In the genomic region with DNA sequence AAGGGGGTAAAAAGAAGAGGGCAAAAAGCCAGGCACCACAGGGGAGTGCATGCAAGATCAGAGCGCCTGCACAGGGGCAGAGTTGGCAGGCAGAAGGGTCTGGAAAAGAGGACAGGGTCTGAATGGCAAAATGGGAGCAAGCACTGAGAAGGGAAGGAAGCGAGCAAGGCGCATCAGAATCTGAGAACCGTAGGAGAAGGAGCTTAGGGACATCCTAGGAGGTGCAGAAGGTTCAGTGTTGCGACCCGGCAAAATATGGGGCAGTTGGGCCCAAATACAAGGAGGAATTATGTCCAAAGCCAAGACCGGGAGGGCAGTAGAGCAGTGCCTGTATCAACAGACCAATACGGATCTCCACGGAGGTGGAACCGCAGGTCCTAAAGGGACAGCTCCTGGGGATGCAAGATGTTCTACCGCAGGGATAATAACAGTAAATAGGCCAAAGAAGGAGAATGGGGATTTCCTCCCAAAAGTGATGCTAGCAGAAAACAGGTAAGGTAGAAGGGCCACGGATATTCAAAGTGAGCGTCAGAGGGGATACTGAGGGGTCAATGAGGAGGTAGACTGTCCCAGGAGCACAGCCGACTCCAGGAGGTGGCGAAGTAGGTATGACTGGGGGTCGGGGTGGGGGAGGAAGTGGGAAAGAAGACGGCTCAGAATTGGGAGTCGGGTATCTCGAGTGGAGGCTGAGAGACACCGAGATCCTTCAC, we compare ENCODE assay signal across 8 mouse cellular contexts. TPM values are rescaled to one million over a fixed set of nuclear protein-coding genes. Genes with fewer than 3 reads are reported as not detected.
DNase-seq lines count a peak whose midpoint lies in the region; TF ChIP-seq lines count a peak whose summit lies in the region.

No protein-coding gene starts in this region.

- peak; percentile 40 for DNase-seq in adrenal gland, adult 2 months
- no peak for DNase-seq in adrenal gland, postnatal 36 days
- DNase-seq in ovary, postnatal 10 days (ENCODE audit: low spot score) = peak; percentile 1
- DNase-seq in ovary, adult 18-20 months (ENCODE audit: low spot score) = no peak
- DNase-seq in forebrain, embryonic 10.5 days (ENCODE audit: extremely low spot score, low spot score) = no peak
- peak; percentile 26 to 27 for DNase-seq in kidney, postnatal 4 days
- no peak for DNase-seq in layer of hippocampus, postnatal 25 days (ENCODE audit: extremely low spot score in 1 of 2, low spot score in 1 of 2)

- peak overlapping the region; percentile 87 for H3K4me2 ChIP-seq in myocyte (ENCODE audit: low read depth)

- WGBS in forebrain, embryonic 10.5 days = 2% methylated on average over 20 of the region's 20 CpGs

- no peaks in the 10 kb centered on the region for H3K9me3 ChIP-seq in forebrain, embryonic 10.5 days

- H3K36me3 ChIP-seq in forebrain, embryonic 10.5 days (replicated peaks) = peaks cover 21% of the 10 kb centered on the region
- no peaks in the 10 kb centered on the region for H3K36me3 ChIP-seq in myocyte (ENCODE audit: control insufficient read depth, insufficient read depth)

- peaks cover 12% of the 10 kb centered on the region for H3K27me3 ChIP-seq in forebrain, embryonic 10.5 days (ENCODE audit: poor library complexity, severe bottlenecking)
- no peaks in the 10 kb centered on the region for H3K27me3 ChIP-seq in myocyte (ENCODE audit: control insufficient read depth, insufficient read depth, insufficient read length)

- H3K4me3 ChIP-seq in forebrain, embryonic 10.5 days = peak overlapping the region; percentile 93
- peak overlapping the region; percentile 65 for H3K4me3 ChIP-seq in myocyte

- H3K79me2 ChIP-seq in myocyte (ENCODE audit: control insufficient read depth, insufficient read depth) = peaks cover 54% of the 10 kb centered on the region

- no peak for TF ChIP-seq POLR2A in myocyte (IDR thresholded peaks at IDR 0.05; ENCODE audit: insufficient read length, low read depth)

- peak overlapping the region; percentile 100 for H3ac ChIP-seq in myocyte (ENCODE audit: control insufficient read depth, insufficient read length)

- peaks cover 66% of the 10 kb centered on the region for H3K4me1 ChIP-seq in forebrain, embryonic 10.5 days

- H3K27ac ChIP-seq in forebrain, embryonic 10.5 days = peak overlapping the region; percentile 100

TF ChIP-seq in myocyte, 11 proteins besides CTCF, POLR2A, EP300 and RAD21:
- TF ChIP-seq CEBPB (IDR thresholded peaks at IDR 0.05; ENCODE audit: insufficient read depth, poor library complexity, severe bottlenecking) = no peak
- no peak for TF ChIP-seq SRF (IDR thresholded peaks at IDR 0.05; ENCODE audit: control insufficient read depth, insufficient read length, low read depth)
- TF ChIP-seq TCF3 (IDR thresholded peaks at IDR 0.05; ENCODE audit: insufficient read length, low read depth) = no peak
- no peak for TF ChIP-seq MAX (IDR thresholded peaks at IDR 0.05; ENCODE audit: low read depth)
- no peak for TF ChIP-seq TCF12 (IDR thresholded peaks at IDR 0.05; ENCODE audit: insufficient read depth, poor library complexity, severe bottlenecking)
- no peak for TF ChIP-seq MYOG (IDR thresholded peaks at IDR 0.05; ENCODE audit: control insufficient read depth in 1 of 3, insufficient read depth in 1 of 3, insufficient read length in 2 of 3, low read depth in 2 of 3)
- no peak for TF ChIP-seq USF1 (IDR thresholded peaks at IDR 0.05; ENCODE audit: low read depth)
- no peak for TF ChIP-seq REST (IDR thresholded peaks at IDR 0.05; ENCODE audit: insufficient read depth, insufficient read length)
- no peak for TF ChIP-seq MYOD1 (IDR thresholded peaks at IDR 0.05; ENCODE audit: control insufficient read depth in 1 of 3, insufficient read length in 2 of 3, low read depth in 2 of 3)
- no peak for TF ChIP-seq E2F4 (IDR thresholded peaks at IDR 0.05; ENCODE audit: insufficient read depth)
- no peak for TF ChIP-seq POLR2AphosphoS2 (IDR thresholded peaks at IDR 0.05; ENCODE audit: insufficient read length, low read depth)

RNA-seq across cellular contexts. Expression of a gene that starts 1.2 kb away (rescaled TPM):
- 10 to 100 TPM; 62.2 to 64.8 TPM for total RNA-seq in adrenal gland, adult 2 months (2021)
- 21.6 and 26.2 TPM in 2 replicates for polyA plus RNA-seq in adrenal gland, adult 2 months (2012; rRNA removed)
- total RNA-seq in adrenal gland, postnatal 36 days (2021) = 10 to 100 TPM; 55.7 to 68.7 TPM
- 30.3 and 32.2 TPM in 2 replicates for polyA plus RNA-seq in forebrain, embryonic 10.5 days (2016; fragmentation: Nextera tagmentation; extraction: Ambion mirVana)
- polyA plus RNA-seq in myocyte (2012; fragmentation: generic; extraction: Trizol) = 21.7 TPM
- 100 to 1,000 TPM; 125 to 127 TPM for total RNA-seq in layer of hippocampus, postnatal 25 days (2021)

Comparison
In these comparisons a context has a peak if more than half of its experiments do, and no peak if none do; other contexts are left out.
1. DNase-seq: peak in adrenal gland, adult 2 months (single experiment), ovary, postnatal 10 days (single experiment) and kidney, postnatal 4 days (2 of 2); none in adrenal gland, postnatal 36 days (0 of 2), ovary, adult 18-20 months (single experiment), forebrain, embryonic 10.5 days (single experiment) and layer of hippocampus, postnatal 25 days (0 of 2).